Mouse (Mus musculus) lung, embryonic 14.5 days (tissue): ENCODE data around the gene Agbl3. TPM values are rescaled to one million over a fixed set of nuclear protein-coding genes. Genes with fewer than 3 reads are reported as not detected.
A peak's percentile ranks its signal among the peaks of the same experiment; 100 is the strongest.

ENCODE experiments used
- ATAC-seq: fragments of 200-750 bp; cut with Nextera tagmentation; 2 replicates; pipeline ENCODE4 v1.8.0; 2017; ENCODE audit warnings: mild to moderate bottlenecking, moderate TSS enrichment, moderate library complexity; ENCODE audit not compliant: insufficient read depth
- DNase-seq: peaks from one replicate; pipeline ENCODE4 v3.0.0-alpha.2; 2015
- H3K27ac ChIP-seq: fragments of 300-500 bp; sonication (generic); 2 replicates; pipeline ENCODE4 v1.5.1; 2014; ENCODE audit warnings: low read depth, mild to moderate bottlenecking, moderate library complexity
- H3K27me3 ChIP-seq: fragments of 300-500 bp; sonication (generic); 2 replicates; pipeline ENCODE4 v1.6.1; 2014; ENCODE audit warnings: low read length, control low read depth; ENCODE audit not compliant: insufficient read depth
- H3K36me3 ChIP-seq: fragments of 300-500 bp; sonication (generic); 2 replicates; pipeline ENCODE4 v1.6.1; 2014; ENCODE audit warnings: control low read depth; ENCODE audit not compliant: insufficient read depth
- H3K4me1 ChIP-seq: fragments of 300-500 bp; sonication (generic); 2 replicates; pipeline ENCODE4 v1.6.1; 2014; ENCODE audit warnings: antibody characterized with exemption, control low read depth; ENCODE audit not compliant: insufficient read depth
- H3K4me2 ChIP-seq: fragments of 300-500 bp; sonication (generic); 2 replicates; pipeline ENCODE4 v1.6.1; 2014; ENCODE audit warnings: mild to moderate bottlenecking
- H3K4me3 ChIP-seq: fragments of 300-500 bp; sonication (generic); 2 replicates; pipeline ENCODE4 v1.5.1; 2014; ENCODE audit warnings: low read depth, low read length
- H3K9ac ChIP-seq: fragments of 300-500 bp; sonication (generic); 2 replicates; pipeline ENCODE4 v1.6.1; 2014
- H3K9me3 ChIP-seq: fragments of 300-500 bp; sonication (generic); 2 replicates; pipeline ENCODE4 v1.6.1; 2016; ENCODE audit warnings: low read depth, low read length, control low read depth
- CTCF ChIP-seq: IDR thresholded peaks from 2 replicates; pipeline ENCODE4 v1.5.1; 2016; ENCODE audit warnings: antibody characterized with exemption, low read depth
- WGBS: fragments of 180-500 bp; shearing (Covaris S2); extraction: QIAGEN DNeasy Blood & Tissue Kit; methylation state at CpG from one replicate; pipeline ENCODE4 v1.1.7; 2014; 5-methylcytosine and 5-hydroxymethylcytosine counted together
- polyA plus RNA-seq: library from polyadenylated mRNA; unstranded; fragments of >200 nt; fragmentation: Nextera tagmentation; extraction: Ambion mirVana; gene quantifications from 2 replicates; pipeline ENCODE4 v1.2.1, GENCODE M21; 2014

The Agbl3 gene
- polyA plus RNA-seq, 1 experiment from 2014 or later = 11.6 TPM

DNA sequence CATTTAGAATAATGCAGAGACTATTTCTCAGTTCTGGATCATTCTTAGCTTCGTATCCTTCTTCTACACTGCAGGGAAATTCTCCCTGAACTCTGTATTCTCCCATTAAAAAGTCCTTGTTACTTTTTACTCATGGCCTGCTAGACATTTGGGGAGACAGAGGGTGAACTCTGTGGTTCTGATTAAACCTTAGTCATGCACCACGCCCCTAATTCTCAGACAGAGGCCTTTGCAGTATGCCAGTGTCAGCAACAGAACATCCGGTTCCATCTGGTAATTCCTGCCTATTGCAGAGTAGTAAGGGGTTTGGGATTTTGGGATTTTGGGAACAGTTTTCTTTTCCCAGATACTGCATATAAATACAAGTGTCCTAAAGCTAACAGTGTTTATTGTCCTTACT lies 16.6 kb downstream of the Agbl3 start:
- Histone ChIP-seq H3K4me2 (no peak overlapping the region), H3K27ac (peak overlapping the region; percentile 95), H3K9ac (no peak overlapping the region), H3K9me3 (no peaks in the 10 kb centered on the region), H3K4me3 (no peak overlapping the region), H3K4me1 (peaks cover 5% of the 10 kb centered on the region; the same call in 1 of the 2 replicates), H3K36me3 (no peaks in the 10 kb centered on the region), H3K27me3 (no peaks in the 10 kb centered on the region)
- 74% methylated on average over 3 of the region's 3 CpGs for WGBS
- no peak for ATAC-seq
- no peak for TF ChIP-seq CTCF
- DNase-seq = peak; percentile 54

DNA sequence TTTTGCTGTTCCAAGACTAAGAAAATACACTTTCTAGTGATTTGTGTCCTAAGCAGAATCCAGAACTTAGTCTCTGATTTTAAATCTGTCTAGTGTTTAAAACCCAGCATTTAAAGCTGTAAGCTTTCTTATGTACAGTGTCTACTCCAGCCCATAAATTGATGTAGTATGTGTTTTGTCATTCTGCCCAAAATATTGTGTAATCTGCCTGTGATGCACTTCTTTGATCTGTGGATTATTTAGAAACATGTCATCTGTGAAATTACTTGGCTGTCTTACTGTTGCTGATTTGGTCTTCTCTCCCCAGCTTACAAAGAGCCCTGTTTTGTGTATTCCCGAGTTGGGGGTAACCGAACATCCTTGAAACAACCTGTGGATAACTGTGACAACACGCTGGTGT lies 17.7 kb downstream of the Agbl3 start:
- 31% methylated on average over 3 of the region's 3 CpGs for WGBS
- peaks cover 5% of the 10 kb centered on the region; the same call in 1 of the 2 replicates for H3K4me1 ChIP-seq
- no peak overlapping the region for H3K9ac ChIP-seq
- H3K27me3 ChIP-seq = no peaks in the 10 kb centered on the region
- ATAC-seq (peak; percentile 96), DNase-seq (peak; percentile 96)
- H3K4me3 ChIP-seq = no peak overlapping the region
- no peaks in the 10 kb centered on the region for H3K9me3 ChIP-seq
- H3K4me2 ChIP-seq = no peak overlapping the region
- peak overlapping the region; percentile 95 for H3K27ac ChIP-seq
- no peaks in the 10 kb centered on the region for H3K36me3 ChIP-seq
- no peak for TF ChIP-seq CTCF

DNA sequence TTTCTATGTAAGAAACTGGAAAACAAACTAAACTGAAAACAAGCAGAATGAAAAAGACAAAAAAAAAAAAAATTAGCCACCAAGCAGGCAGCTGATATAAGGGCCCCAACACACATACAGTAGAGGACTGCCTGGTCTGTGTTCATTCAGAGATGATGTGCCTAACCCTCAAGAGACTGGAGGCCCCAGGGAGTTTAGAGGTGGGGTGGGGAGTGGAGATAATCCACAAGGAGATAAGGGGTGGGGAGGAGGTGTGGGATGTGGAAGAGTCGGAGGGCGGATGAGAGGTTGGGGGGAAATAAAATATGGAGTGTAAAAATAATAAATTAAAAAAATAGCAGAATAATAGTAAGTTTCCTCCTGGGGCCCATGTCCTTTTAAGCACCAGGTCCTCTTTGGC lies 25.4 kb downstream of the Agbl3 start:
- Histone ChIP-seq H3K9me3 (no peaks in the 10 kb centered on the region), H3K27ac (no peak overlapping the region), H3K4me3 (no peak overlapping the region), H3K9ac (no peak overlapping the region), H3K4me2 (no peak overlapping the region), H3K36me3 (no peaks in the 10 kb centered on the region), H3K27me3 (no peaks in the 10 kb centered on the region), H3K4me1 (no peaks in the 10 kb centered on the region)
- TF ChIP-seq CTCF = no peak
- ATAC-seq = no peak
- DNase-seq = no peak
- WGBS = 49% methylated on average over 2 of the region's 2 CpGs

DNA sequence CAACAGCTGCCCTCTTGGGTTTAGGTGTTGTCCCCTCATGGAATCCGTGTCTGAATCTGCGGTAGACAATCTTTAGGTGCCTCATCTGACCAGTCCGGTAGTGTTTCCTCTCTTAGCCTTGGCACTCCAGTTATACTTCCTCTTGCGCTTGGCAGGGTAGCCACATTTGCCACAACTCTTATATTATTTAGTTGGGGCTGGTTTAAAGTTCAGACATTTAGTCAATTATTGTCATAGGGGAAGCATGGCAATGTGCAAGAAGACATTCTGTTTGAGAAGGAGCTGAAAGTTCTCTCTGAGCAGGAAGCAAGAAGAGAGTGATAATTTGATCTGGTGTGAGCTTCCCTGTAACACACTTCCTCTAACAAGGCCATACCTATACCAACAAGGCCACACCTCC lies 30.4 kb downstream of the Agbl3 start:
- Histone ChIP-seq H3K9ac (no peak overlapping the region), H3K4me2 (no peak overlapping the region), H3K36me3 (no peaks in the 10 kb centered on the region), H3K27ac (no peak overlapping the region), H3K4me3 (no peak overlapping the region), H3K27me3 (no peaks in the 10 kb centered on the region), H3K4me1 (no peaks in the 10 kb centered on the region), H3K9me3 (no peaks in the 10 kb centered on the region)
- no peak for TF ChIP-seq CTCF
- no peak for DNase-seq
- no peak for ATAC-seq
- 89% methylated on average over 4 of the region's 4 CpGs for WGBS

DNA sequence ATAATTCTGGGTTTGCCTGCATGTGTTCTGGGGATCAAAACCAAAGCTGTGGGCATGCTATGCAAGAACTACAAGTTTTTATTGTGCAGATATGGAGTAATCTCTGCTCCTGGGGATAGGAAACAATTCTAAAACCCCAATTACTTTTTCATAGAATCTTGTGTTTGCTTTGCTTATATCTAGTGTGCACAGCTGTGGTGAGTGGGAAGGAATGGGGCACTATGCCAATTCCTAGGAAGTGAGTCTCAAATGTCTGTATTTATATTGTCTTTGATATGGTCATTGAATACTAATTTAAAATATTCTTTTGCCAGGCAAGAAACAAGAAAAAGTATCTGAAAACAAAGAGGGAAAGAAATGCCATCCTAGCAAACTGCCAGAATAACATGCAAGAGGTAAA lies 44.2 kb downstream of the Agbl3 start:
- TF ChIP-seq CTCF = no peak

DNA sequence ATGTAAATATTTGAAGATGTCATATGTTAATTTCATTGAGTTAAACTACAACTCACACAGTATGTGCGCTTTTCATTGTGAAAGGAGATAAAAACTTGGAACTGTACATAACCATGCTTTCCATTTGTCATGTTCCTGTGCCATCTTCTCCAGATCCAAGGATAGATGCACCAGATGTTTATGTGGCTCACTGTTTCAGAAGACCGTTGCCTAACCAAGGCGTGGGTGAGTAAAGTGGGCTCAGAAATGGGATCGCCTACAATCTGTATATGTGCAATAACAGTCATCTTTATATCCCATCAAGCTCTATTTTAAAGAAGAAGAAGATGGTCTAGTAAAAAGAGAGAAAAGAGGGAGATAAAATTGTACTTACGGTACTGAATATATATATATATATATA lies 52.1 kb downstream of the Agbl3 start:
- H3K27me3 ChIP-seq = no peaks in the 10 kb centered on the region
- no peak overlapping the region for H3K9ac ChIP-seq
- no peak for ATAC-seq
- H3K4me2 ChIP-seq = no peak overlapping the region
- H3K4me1 ChIP-seq = no peaks in the 10 kb centered on the region
- no peaks in the 10 kb centered on the region for H3K9me3 ChIP-seq
- H3K36me3 ChIP-seq = no peaks in the 10 kb centered on the region
- WGBS = 88% methylated on average over 5 of the region's 5 CpGs
- H3K27ac ChIP-seq = no peak overlapping the region
- no peak for DNase-seq
- H3K4me3 ChIP-seq = no peak overlapping the region
- TF ChIP-seq CTCF = no peak

More for the DNA sequence above, 44.2 kb downstream of the Agbl3 start:
- H3K4me2 ChIP-seq = no peak overlapping the region
- no peaks in the 10 kb centered on the region for H3K27me3 ChIP-seq
- peaks cover 8% of the 10 kb centered on the region; the same call in 1 of the 2 replicates for H3K4me1 ChIP-seq
- H3K9me3 ChIP-seq = no peaks in the 10 kb centered on the region; the same call in 1 of the 2 replicates
- H3K4me3 ChIP-seq = no peak overlapping the region
- ATAC-seq (no peak), DNase-seq (peak; percentile 74)
- no peaks in the 10 kb centered on the region for H3K36me3 ChIP-seq
- no peak overlapping the region for H3K27ac ChIP-seq
- H3K9ac ChIP-seq = no peak overlapping the region

DNA sequence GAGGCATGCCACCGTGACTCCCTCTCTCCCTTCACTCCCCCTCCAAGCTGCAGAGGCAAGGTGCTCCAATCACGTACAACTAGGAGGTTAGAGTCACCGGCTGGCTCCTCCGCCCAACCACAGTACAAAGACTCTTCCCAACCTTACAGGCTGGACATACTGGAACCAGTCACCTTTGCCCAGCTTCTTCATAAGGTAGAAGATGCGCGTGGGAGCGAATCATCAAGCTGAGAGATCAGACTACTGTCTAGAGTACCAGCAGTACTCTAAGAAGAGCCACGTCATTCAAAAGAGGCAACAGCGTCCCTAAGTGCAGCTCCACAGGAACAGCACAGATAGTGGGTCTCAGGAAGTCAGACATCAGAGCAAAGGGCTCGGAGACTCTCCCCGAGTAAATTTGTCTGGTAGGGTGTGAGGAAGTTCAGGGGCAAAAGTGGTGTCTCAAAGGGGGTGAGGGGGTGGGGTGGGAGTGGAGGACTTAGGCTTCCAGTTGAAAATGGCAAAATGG lies 81.4 kb downstream of the Agbl3 start:
- Histone ChIP-seq H3K9ac (no peak overlapping the region), H3K36me3 (no peaks in the 10 kb centered on the region), H3K27ac (no peak overlapping the region), H3K4me1 (peaks cover 17% of the 10 kb centered on the region), H3K9me3 (no peaks in the 10 kb centered on the region), H3K4me3 (no peak overlapping the region), H3K4me2 (no peak overlapping the region), H3K27me3 (no peaks in the 10 kb centered on the region)
- no peak for DNase-seq
- ATAC-seq = no peak
- TF ChIP-seq CTCF = no peak
- WGBS = 84% methylated on average over 11 of the region's 11 CpGs

DNA sequence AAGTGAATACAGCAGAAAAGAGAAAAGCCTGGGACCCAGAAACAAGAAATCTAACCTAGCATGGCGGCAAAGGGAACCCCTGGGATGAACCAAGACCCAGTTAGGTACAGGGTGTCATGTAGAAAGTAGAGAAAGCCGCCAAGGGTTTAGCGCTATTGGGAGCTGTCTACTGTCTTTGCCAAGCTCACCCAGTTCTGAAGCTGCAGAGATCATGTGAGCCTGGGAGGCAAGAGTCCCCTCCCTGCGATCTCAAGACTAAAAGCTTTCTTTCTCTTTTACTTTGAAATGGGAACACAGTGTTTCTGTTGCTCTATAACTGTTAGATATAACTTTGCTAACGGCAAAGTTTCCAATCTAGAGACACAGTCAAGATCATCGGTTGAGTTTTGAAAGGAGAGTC lies 82.1 kb downstream of the Agbl3 start:
- H3K4me1 ChIP-seq = peaks cover 22% of the 10 kb centered on the region
- H3K27me3 ChIP-seq = no peaks in the 10 kb centered on the region
- H3K9me3 ChIP-seq = no peaks in the 10 kb centered on the region
- no peak for TF ChIP-seq CTCF
- 0 out of 2 replicates have a peak overlapping the region, but pooled peaks have one; percentile 23 for H3K4me3 ChIP-seq
- H3K36me3 ChIP-seq = no peaks in the 10 kb centered on the region
- DNase-seq (no peak), ATAC-seq (no peak)
- H3K9ac ChIP-seq = no peak overlapping the region
- 87% methylated on average over 6 of the region's 6 CpGs for WGBS
- H3K4me2 ChIP-seq = peak overlapping the region; percentile 50
- H3K27ac ChIP-seq = peak overlapping the region; percentile 67
